Mouse (Mus musculus): Measurements from ENCODE around the gene Klf15. TPM values are rescaled to one million over a fixed set of nuclear protein-coding genes. Genes with fewer than 3 reads are reported as not detected.
A peak's percentile ranks its signal among the peaks of the same experiment; 100 is the strongest.

Klf15 gene
- total RNA-seq, 1 experiment from 2014 or later: not detected

DNA sequence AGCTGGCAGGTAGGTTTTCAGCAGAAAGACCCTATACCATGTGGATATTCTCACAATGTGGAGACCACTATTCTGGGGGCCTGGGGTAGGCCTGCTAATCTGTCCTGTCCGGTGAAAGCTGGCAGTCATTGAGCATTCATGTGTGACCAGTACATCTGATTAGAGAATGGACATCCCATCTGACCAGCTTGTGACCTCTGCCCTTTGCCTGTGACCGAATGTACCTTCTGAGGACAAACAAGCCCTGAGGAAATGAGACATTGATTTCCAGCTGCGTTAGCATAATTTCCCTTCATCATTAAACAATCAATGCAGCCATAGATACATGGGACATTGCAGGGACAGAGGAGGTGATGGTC is 13.5 kb downstream of the Klf15 start:
- no peak for ATAC-seq (replicated peaks in 1 of 2; ENCODE audit: insufficient read depth in 1 of 2, low FRiP score in 2 of 2, low TSS enrichment in 1 of 2, low read depth in 1 of 2, poor library complexity in 2 of 2, severe bottlenecking in 2 of 2)

DNA sequence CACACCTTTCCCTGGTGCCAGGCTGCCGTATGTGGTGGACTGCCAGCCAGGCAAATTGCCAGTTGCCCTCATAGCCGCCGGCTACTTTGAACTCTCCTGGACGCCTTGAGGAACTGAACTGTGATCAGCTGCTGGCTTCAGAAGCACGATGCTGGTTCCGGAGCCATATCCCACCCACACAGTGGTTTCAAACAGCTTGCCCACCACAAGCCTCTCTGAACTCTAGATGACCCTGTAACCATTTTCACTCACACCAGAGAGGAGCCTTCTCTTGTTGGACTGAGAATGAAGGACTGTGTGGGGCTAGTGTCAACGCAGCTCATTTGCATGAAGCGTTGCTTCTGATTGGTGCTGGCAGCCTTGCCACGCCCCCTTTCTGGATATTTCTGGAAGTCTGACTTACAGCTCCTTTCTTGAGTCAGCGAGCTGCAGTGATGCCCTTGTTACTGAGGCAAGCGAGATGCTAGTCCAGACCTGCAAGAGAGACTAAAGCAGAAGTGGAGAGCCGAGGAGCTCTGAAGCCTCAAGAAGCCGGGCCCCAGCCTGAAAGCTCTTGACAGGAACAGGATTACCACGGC is 14.7 kb downstream of the Klf15 start:
- peak; percentile 80 to 88 for ATAC-seq (replicated peaks in 1 of 2; ENCODE audit: insufficient read depth in 1 of 2, low FRiP score in 2 of 2, low TSS enrichment in 1 of 2, low read depth in 1 of 2, poor library complexity in 2 of 2, severe bottlenecking in 2 of 2)

DNA sequence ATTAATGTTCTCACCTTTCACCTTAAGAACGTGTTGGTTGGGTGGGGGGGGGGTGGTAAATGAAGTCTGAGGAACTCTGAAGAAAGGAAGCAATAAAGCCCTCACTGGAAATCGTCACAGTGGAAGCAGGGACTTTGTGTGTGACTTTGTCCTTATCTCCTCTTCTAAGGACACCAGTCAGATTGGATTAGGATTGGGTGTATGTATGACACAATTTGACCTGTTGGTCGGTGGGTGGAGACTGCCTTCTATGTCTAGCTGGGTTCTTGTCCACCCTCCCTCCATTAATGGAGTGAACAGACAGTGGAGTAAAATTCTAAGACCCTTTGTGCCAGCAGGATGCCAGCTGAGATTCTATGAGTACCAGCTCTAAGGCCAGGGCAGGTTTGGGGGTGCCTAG is 21.9 kb downstream of the Klf15 start:
- no peak for ATAC-seq (replicated peaks in 1 of 2; ENCODE audit: insufficient read depth in 1 of 2, low FRiP score in 2 of 2, low TSS enrichment in 1 of 2, low read depth in 1 of 2, poor library complexity in 2 of 2, severe bottlenecking in 2 of 2)

DNA sequence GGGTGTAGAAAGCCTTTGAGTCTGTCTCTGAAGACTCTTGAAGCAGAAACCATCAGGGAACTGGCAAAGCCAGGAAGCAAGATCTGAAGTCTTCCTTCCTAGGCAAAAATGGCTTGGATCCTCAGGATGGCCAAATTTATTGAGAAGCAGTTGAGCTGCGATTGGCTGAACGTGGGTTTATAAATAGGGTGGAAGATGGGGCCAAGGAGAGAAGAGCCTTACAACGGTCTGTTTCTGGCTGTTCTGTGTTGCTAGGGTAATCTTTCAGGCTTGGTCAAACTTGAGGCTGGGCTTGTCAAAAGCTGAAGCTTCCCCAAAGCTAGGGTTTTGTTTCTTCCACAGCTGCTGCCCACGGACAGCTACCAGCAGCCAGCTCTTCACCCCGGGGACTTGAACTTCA is 22.5 kb downstream of the Klf15 start:
- no peak for ATAC-seq (replicated peaks in 1 of 2; ENCODE audit: insufficient read depth in 1 of 2, low FRiP score in 2 of 2, low TSS enrichment in 1 of 2, low read depth in 1 of 2, poor library complexity in 2 of 2, severe bottlenecking in 2 of 2)

DNA sequence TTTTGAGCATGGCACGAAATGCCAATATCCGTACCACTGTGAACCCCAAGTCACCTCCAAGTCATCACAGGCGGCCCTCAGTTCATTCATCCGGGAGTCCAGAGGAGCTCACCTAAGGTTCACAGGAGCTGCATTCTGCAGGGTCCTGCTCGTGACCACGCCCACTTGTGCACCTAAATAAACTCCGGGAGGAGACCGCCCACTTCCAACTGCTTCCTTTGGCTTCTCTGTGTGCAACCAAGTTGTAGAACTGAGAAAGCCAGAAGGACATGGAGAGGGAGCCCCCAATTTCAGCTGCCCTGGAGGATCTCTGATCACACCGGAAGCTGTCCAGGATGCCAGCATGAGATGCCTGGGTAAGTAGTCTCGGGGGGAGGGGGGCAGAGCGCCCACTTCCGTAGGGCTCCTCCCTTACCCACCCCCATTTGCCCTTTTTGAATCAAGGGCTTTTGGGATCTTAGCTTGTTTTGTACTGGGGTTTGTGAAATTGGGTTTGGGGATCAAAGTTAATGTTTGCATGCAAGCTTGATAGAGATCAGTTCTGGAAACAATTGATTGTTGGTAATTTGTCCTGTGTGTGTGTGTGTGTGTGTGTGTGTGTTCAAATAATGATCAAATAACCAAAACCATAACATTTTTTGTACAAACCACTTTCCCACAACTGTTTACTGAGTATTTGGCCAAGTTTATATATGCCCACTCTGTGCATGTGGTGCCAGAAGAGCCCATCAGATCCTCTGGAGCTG is 24.0 kb downstream of the Klf15 start, which contains the start of gene Aldh1l1:
Gene Aldh1l1, plus strand, starts transcription at position 252 of the 746 bp plus-strand sequence.
- no peak for ATAC-seq (replicated peaks in 1 of 2; ENCODE audit: insufficient read depth in 1 of 2, low FRiP score in 2 of 2, low TSS enrichment in 1 of 2, low read depth in 1 of 2, poor library complexity in 2 of 2, severe bottlenecking in 2 of 2)

DNA sequence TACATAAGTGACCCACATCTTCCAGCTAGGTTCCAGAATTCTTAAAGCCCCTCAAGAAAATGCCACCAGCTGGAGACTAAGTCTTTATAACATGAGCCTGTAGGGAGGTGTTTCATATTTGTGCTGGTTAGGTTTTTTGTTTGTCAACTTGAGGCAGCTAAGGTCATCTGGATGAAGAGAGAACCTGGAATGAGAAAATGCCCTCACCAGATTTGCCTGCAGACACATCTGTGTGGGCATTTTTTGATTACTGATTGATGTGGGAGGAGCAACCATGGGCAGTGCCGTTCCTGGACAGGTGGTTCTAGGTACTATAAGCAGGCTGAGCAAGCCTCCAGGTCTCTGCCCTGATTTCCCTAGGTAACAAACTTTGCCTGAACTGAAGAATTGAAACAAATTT is 25.2 kb downstream of the Klf15 start:
- ATAC-seq (replicated peaks in 1 of 2; ENCODE audit: insufficient read depth in 1 of 2, low FRiP score in 2 of 2, low TSS enrichment in 1 of 2, low read depth in 1 of 2, poor library complexity in 2 of 2, severe bottlenecking in 2 of 2): no peak

DNA sequence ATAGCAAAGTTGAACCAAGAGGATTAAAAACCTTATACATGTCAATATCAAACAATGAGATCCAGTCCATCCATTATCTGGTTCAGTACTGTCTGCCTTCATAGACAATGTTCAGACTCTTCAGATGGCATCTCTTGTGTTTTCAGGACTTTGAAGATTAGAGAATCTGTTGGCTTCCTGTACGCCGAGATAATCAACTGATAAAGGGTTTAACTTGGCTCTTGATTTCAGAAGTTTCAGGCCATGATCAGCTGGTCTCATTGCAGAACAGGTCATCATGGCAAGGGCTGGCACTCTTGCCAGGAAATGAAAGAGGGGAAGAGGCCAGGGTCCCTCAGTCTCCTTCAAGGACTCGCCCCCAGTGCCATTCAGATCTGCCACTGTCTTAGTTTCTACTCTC is 27.2 kb downstream of the Klf15 start:
- no peak for ATAC-seq (replicated peaks in 1 of 2; ENCODE audit: insufficient read depth in 1 of 2, low FRiP score in 2 of 2, low TSS enrichment in 1 of 2, low read depth in 1 of 2, poor library complexity in 2 of 2, severe bottlenecking in 2 of 2)

DNA sequence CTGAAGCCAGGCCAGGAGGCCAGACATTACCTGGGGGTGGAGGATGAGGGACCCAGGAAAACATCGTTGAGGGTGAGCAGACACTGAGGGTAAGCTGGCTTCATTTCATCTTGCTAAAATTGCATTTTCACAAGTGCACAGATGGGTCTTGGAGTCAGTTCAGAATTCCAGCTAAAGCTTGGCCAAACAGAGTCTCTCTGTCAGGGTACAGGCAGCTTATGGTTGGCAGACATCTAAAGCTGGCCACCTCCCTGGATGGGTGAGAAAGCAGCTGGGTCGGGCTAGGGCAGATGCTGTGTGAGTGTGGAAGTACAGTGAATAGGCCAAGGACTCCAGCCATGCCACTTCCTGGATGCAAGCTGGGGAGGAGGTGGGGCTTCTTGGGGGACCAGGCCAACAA is 28.6 kb downstream of the Klf15 start:
- ATAC-seq (replicated peaks in 1 of 2; ENCODE audit: insufficient read depth in 1 of 2, low FRiP score in 2 of 2, low TSS enrichment in 1 of 2, low read depth in 1 of 2, poor library complexity in 2 of 2, severe bottlenecking in 2 of 2): no peak

DNA sequence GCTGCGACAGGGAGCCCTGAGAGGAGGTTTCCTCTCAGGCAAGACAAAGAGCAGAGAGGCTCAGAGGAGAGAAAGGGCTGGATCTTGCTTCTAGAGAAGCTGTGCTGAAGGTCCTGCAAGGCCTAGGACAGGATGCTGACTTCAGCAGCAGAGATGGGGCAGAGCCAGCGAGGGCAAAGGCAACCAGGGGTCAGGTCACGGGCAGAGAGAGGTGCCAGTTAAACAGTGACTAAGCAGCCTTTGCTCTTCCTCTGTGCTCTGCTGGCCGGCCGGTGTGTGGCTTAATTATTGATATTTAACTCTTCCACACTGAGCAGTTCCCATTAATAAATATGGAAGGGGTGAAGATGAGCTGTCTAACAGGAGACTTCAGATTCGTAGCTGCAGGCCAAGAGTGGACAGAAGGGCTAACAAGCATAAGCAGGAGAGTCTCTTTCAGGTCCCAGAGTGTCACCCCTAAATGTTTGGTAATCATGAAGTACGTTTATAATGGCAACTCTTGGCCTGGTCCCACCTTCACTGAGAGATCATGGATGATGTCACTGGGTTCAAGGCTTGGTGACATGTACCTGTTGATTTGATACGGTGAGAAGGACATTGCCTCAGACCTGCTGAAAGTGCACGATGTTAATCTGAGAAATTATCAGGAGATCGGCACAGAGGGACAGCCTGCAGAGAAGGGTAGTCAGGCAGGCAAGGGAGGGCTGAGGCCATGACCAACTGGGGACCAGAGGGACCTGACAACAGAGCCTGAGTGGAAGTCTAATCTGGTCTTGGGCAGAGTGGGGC is 29.8 kb downstream of the Klf15 start:
- ATAC-seq (replicated peaks in 1 of 2; ENCODE audit: insufficient read depth in 1 of 2, low FRiP score in 2 of 2, low TSS enrichment in 1 of 2, low read depth in 1 of 2, poor library complexity in 2 of 2, severe bottlenecking in 2 of 2): no peak

DNA sequence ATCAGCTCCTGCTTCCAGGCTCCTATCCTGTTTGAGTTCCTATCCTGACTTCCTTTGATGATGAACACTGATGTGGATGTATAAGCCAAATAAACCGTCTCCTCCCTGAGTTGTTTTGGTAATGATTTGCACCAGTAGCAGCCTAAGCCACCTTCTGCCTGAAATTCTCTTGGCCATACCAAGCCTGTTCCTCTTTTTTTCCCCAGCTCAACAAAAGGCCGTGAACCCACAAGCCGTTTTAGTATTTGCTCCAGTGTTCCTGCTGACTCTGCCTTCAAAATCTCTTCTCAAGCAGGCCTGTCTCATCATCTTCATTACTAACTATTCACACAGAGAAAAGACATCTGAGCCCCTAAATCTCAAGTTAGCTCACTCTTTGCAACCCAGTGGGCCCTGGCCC is 31.8 kb downstream of the Klf15 start:
- peak; percentile 46 to 62; a peak in 2 of 4 replicates for ATAC-seq (replicated peaks in 1 of 2; ENCODE audit: insufficient read depth in 1 of 2, low FRiP score in 2 of 2, low TSS enrichment in 1 of 2, low read depth in 1 of 2, poor library complexity in 2 of 2, severe bottlenecking in 2 of 2)

DNA sequence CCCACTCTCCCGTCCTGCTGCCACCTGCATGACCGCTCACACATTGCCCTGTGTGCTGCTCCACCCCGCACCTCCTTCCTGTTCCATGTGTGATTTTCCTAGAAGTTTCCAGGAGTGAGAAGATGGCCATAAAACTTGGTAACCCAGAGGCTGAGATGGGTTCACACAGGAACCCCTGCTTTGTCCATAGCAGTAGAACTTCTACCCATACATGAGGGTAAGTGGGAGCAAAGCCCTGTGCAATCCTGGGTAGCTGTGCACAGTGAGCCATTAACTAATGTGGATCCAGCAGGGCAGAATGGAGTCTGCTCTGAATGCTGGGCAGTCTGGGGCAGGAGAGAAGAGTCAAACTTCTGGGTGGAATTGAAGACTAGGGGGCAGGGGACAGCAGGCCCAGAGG is 32.2 kb downstream of the Klf15 start:
- ATAC-seq (replicated peaks in 1 of 2; ENCODE audit: insufficient read depth in 1 of 2, low FRiP score in 2 of 2, low TSS enrichment in 1 of 2, low read depth in 1 of 2, poor library complexity in 2 of 2, severe bottlenecking in 2 of 2): no peak

DNA sequence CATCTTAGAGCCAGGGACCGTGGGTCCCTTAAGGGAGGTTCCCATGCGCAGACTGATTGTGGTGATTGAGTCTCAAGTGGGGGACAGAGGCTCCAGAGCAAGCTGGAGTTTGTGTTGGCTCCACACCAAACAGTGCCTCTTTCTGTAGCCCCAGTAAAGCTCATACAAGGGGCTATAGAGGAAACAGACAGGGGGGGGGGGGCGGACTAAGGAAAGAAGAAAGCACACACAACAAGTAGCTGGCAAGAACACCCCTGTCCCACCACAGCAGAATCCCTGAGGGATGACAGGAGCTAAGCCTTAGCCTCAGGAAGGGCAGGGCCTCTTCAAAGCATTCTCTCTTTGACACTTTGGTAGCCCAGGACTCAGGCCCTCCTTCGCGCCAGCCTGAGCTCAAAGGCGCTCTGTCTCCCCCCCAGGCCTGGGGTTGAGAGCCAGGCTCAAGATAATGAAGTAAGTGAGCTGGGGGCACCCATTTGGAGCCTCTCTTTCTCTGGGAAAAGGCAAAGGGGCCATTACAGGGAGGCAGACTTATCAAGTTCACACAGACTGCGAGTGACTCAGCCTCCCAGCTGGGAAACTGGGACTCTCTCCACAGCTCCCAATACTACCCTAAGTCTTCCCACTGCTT is 33.0 kb downstream of the Klf15 start:
- no peak for ATAC-seq (replicated peaks in 1 of 2; ENCODE audit: insufficient read depth in 1 of 2, low FRiP score in 2 of 2, low TSS enrichment in 1 of 2, low read depth in 1 of 2, poor library complexity in 2 of 2, severe bottlenecking in 2 of 2)

DNA sequence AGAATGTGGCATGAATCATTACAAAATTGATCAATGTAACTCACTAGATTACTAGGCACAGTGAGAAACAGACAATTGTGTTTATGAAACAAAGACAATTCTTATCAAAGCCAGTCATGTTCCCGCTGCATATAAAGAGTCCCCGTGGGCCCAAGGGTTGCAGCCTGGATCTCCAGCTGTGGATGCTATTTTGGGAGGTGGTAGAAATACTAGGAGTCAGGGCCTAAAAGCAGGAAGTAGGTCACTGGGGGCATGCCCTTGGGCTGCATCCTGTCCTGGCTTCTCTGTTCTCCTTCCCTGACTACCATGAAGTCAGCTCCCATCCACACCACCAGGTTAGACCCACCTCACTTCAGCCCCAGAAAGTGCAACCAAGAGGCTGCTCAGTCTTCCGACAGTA is 33.8 kb downstream of the Klf15 start:
- ATAC-seq (replicated peaks in 1 of 2; ENCODE audit: insufficient read depth in 1 of 2, low FRiP score in 2 of 2, low TSS enrichment in 1 of 2, low read depth in 1 of 2, poor library complexity in 2 of 2, severe bottlenecking in 2 of 2): no peak

DNA sequence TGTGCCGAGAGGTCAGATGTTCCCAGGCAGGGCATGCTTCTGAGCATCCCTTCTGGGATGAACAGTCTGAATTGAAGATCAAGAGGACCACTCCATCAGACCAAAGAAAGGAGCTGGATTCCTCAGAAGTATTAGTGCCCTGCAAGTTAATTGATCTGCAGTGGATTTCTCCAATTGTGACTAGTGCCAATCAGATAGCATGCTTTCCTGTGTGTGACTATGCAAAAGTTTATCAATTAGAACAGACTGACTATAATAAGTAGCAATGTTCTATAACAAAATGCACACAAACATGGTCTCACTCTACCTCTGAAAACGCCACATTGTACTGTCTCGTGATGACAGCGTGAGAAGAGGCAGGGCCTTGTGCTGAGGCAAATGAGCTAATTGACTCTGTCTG is 37.1 kb downstream of the Klf15 start:
- no peak for ATAC-seq (replicated peaks in 1 of 2; ENCODE audit: insufficient read depth in 1 of 2, low FRiP score in 2 of 2, low TSS enrichment in 1 of 2, low read depth in 1 of 2, poor library complexity in 2 of 2, severe bottlenecking in 2 of 2)

DNA sequence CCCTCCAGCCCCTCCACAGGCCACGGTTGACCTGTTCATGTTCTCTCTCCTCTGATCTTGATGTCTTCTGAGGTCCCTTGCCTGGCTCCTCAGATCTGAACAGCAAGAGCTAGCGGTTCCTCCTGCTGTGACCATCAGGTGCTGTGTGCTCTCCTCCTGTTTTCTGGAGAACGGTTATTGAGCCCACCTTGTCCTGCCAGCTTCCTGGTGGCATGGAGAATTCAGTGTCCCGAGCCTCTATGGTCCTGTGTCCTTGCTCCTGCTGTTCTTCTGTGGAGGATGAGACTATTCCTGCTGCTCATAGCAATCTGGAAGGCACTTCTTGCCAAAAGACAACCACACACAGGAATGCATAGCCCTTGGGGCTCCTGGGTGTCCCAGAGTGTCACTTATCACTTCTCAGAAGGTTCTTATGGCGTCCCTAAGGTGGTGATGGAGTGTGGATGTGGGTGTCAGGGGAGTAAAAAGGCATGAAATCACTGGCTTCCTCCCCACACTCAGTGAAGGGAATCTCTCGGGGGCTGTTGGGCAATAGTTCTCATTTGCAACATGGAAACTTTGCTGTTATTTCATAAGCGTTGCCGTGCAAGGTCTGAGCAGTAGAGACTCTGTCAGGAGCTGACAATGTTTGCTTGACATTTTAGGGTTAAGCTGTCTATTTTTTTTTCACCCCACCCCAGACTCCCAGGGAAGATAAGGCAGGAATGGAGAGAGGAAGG is 39.0 kb downstream of the Klf15 start:
- no peak for ATAC-seq (replicated peaks in 1 of 2; ENCODE audit: insufficient read depth in 1 of 2, low FRiP score in 2 of 2, low TSS enrichment in 1 of 2, low read depth in 1 of 2, poor library complexity in 2 of 2, severe bottlenecking in 2 of 2)

DNA sequence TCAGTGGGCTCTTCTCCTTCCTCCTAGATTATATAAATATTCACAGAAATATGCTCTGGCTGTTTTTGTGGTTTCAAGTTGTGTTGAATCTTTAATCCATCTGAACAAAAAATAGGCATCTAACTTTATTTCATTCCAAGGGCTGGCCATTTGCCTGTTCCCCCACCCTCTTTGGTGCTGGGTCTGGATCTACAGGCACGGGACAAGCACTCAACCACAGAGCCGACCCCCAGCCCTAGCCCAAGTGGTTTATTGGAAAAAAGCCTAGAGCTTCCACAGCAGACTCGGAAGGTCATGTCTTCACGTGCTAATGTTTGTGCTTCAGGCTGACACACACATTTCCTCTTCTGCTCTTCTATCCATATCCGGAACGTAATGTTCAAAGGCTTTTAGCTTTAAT is 43.5 kb downstream of the Klf15 start:
- ATAC-seq (replicated peaks in 1 of 2; ENCODE audit: insufficient read depth in 1 of 2, low FRiP score in 2 of 2, low TSS enrichment in 1 of 2, low read depth in 1 of 2, poor library complexity in 2 of 2, severe bottlenecking in 2 of 2): no peak

DNA sequence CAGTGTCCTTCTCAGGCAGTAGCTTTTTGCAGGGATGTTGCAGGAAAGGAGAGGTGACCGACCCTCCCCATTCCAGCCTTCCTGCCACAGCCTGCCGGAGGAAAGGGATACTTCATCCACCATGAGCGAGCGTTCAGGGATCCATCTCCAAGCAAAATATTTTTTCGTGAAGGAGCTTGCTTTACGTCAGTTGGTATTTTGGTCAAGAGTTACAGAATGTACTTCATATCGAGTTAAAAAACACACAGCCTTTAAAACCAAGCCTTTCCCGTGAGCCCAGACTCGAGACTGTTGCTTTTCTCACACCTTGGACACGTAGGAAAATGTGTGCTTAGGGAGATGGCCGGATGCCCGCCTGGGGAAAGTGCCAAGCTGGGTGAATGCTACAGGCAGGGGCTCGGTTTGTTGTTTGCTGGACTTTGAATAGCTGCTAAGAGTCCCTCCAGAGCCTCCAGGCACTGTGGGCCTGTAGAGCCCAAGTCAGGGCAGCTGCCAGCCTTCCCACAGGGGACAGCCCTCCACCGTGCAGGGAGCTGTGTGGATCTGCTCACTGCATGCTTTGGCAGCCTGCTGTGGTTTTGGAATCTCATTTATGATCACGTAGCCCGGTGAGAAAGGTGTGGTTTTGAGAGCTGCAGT is 44.4 kb downstream of the Klf15 start:
- no peak for ATAC-seq (replicated peaks in 1 of 2; ENCODE audit: insufficient read depth in 1 of 2, low FRiP score in 2 of 2, low TSS enrichment in 1 of 2, low read depth in 1 of 2, poor library complexity in 2 of 2, severe bottlenecking in 2 of 2)

Data from hematopoietic stem cell, adult 5-6 weeks (primary cell).